Comparison of ENCODE assay signal across 27 mouse cellular contexts in genomic region chr2:105337171-105337875, GRCm38 (mm10).
A peak's percentile ranks its signal among the peaks of the same experiment; 100 is the strongest.
DNase-seq lines count a peak whose midpoint lies in the region; ATAC-seq and TF ChIP-seq lines count a peak whose summit lies in the region.
"Had no signal": no experiment of that assay in that cellular context is flagged by ENCODE, and none has a peak within 500 bp of the region (broad histone marks: within the 10 kb centered on the region; RNA-seq: fewer than 3 reads in every experiment).

No protein-coding gene starts in this region.

- no peak overlapping the region for H3K9ac ChIP-seq in forebrain, embryonic 12.5 days
- H3K9ac ChIP-seq in forebrain, embryonic 15.5 days (replicated peaks): no peak overlapping the region
- H3K9ac ChIP-seq: embryonic facial prominence, embryonic 13.5 days; heart, embryonic 12.5 days; hindbrain, embryonic 12.5 days; limb, embryonic 13.5 days; liver, embryonic 12.5 days had no signal

- H3K27me3 ChIP-seq in kidney, adult 2 months (replicated peaks; ENCODE audit: control insufficient read depth, insufficient read depth, low read length): no peaks in the 10 kb centered on the region
- peaks cover 12% of the 10 kb centered on the region for H3K27me3 ChIP-seq in forebrain, embryonic 12.5 days
- H3K27me3 ChIP-seq in forebrain, embryonic 15.5 days: peaks cover 4% of the 10 kb centered on the region; the same call in 1 of the 2 replicates
- H3K27me3 ChIP-seq: CH12.LX had no signal

- H3K27ac ChIP-seq in kidney, adult 2 months (ENCODE audit: insufficient read depth, low read depth, low read length): no peak overlapping the region
- H3K27ac ChIP-seq in forebrain, embryonic 12.5 days: no peak overlapping the region
- H3K27ac ChIP-seq in forebrain, embryonic 15.5 days (replicated peaks): no peak overlapping the region
- H3K27ac ChIP-seq: embryonic facial prominence, embryonic 13.5 days; hindbrain, embryonic 12.5 days; limb, embryonic 13.5 days; liver, embryonic 12.5 days had no signal

- WGBS in kidney, adult 2 months: 51% methylated on average over 8 of the region's 8 CpGs
- 30% methylated on average over 8 of the region's 8 CpGs for WGBS in forebrain, embryonic 12.5 days
- 23% methylated on average over 8 of the region's 8 CpGs for WGBS in forebrain, embryonic 15.5 days

- peaks cover 5% of the 10 kb centered on the region; the same call in 1 of the 2 replicates for H3K4me1 ChIP-seq in kidney, adult 2 months (ENCODE audit: control insufficient read depth, insufficient read depth, low read length)
- H3K4me1 ChIP-seq in forebrain, embryonic 12.5 days: peaks cover 22% of the 10 kb centered on the region
- peaks cover 27% of the 10 kb centered on the region for H3K4me1 ChIP-seq in forebrain, embryonic 15.5 days

- no peak for TF ChIP-seq CTCF in kidney, adult 2 months (conservative IDR thresholded peaks at IDR 0.05; ENCODE audit: insufficient read depth, insufficient read length, low read depth, low read length)

- peak overlapping the region; percentile 19; the same call in 1 of the 2 replicates for H3K4me2 ChIP-seq in forebrain, embryonic 12.5 days
- H3K4me2 ChIP-seq in forebrain, embryonic 15.5 days (replicated peaks): no peak overlapping the region
- H3K4me2 ChIP-seq: embryonic facial prominence, embryonic 13.5 days; heart, embryonic 12.5 days; hindbrain, embryonic 12.5 days; limb, embryonic 13.5 days; liver, embryonic 12.5 days; midbrain, embryonic 11.5 days had no signal

- H3K36me3 ChIP-seq in kidney, adult 2 months (ENCODE audit: control insufficient read depth, insufficient read depth, low read length): no peaks in the 10 kb centered on the region
- no peaks in the 10 kb centered on the region for H3K36me3 ChIP-seq in forebrain, embryonic 12.5 days (replicated peaks)
- no peaks in the 10 kb centered on the region for H3K36me3 ChIP-seq in forebrain, embryonic 15.5 days
- H3K36me3 ChIP-seq: embryonic facial prominence, embryonic 13.5 days; G1E; heart, embryonic 12.5 days; hindbrain, embryonic 12.5 days; limb, embryonic 13.5 days; liver, embryonic 12.5 days had no signal

- DNase-seq in heart, adult 11 months: peak; percentile 71
- DNase-seq in heart, postnatal 4 days: no peak
- peak; percentile 9 to 27 for DNase-seq in kidney, postnatal 4 days
- DNase-seq in kidney, adult 2 months: no peak
- DNase-seq in gastrocnemius, postnatal 10 days: no peak
- DNase-seq: adrenal gland, adult 8-10 months; B cell, adult 2 months; cerebellum, adult 9-11 months; heart, adult 18-20 months; heart, postnatal 10 days; kidney, adult 11 months; lung, adult 18-20 months; lung, postnatal 10 days; right cerebral cortex, postnatal 25 days; spleen, adult 18-20 months had no signal

- no peak for TF ChIP-seq POLR2A in kidney, adult 2 months (IDR thresholded peaks at IDR 0.05; ENCODE audit: low read depth, low read length)

- no peaks in the 10 kb centered on the region for H3K9me3 ChIP-seq in forebrain, embryonic 12.5 days
- H3K9me3 ChIP-seq in forebrain, embryonic 15.5 days: no peaks in the 10 kb centered on the region
- H3K9me3 ChIP-seq: embryonic facial prominence, embryonic 13.5 days; G1E; heart, embryonic 12.5 days; hindbrain, embryonic 12.5 days; limb, embryonic 13.5 days; liver, embryonic 12.5 days had no signal

- no peak overlapping the region for H3K4me3 ChIP-seq in kidney, adult 2 months (ENCODE audit: insufficient read depth, low read depth, low read length)
- H3K4me3 ChIP-seq in forebrain, embryonic 12.5 days (replicated peaks): no peak overlapping the region
- H3K4me3 ChIP-seq in forebrain, embryonic 15.5 days: no peak overlapping the region
- H3K4me3 ChIP-seq: embryonic facial prominence, embryonic 13.5 days; erythroblast, embryonic 14.5 days; heart, embryonic 12.5 days; hindbrain, embryonic 12.5 days; limb, embryonic 13.5 days; liver, embryonic 12.5 days had no signal

- ATAC-seq in forebrain, embryonic 12.5 days (ENCODE audit: low FRiP score): no peak
- peak; percentile 59; the same call in 1 of the 2 replicates for ATAC-seq in forebrain, embryonic 15.5 days (replicated peaks)
- ATAC-seq in activated CD4-positive, CD25-positive, alpha-beta regulatory T cell, adult 4 months: no peak
- ATAC-seq: liver, embryonic 12.5 days had no signal

Comparison
In these comparisons a context has a peak if more than half of its experiments do, and no peak if none do; other contexts are left out.
1. DNase-seq: peak in heart, adult 11 months (single experiment) and kidney, postnatal 4 days (2 of 2); none in heart, postnatal 4 days (single experiment), kidney, adult 2 months (single experiment) and gastrocnemius, postnatal 10 days (single experiment).